Mouse (Mus musculus) frontal cortex, adult 2 months (tissue): ENCODE measurements around the gene Tnfrsf1b. TPM values are rescaled to one million over a fixed set of nuclear protein-coding genes. Genes with fewer than 3 reads are reported as not detected.

ENCODE experiments used
- DNase-seq, 2 experiments: peaks; one replicate each; pipeline ENCODE4 v3.0.0; 2022; ENCODE audit warnings: low spot score in 1 of 2; ENCODE audit errors: extremely low spot score in 1 of 2
- polyA plus RNA-seq: library from polyadenylated mRNA; depleted of rRNA; stranded (reverse); fragments of >200 nt; gene quantifications from 2 replicates; pipeline ENCODE4 v1.2.3, GENCODE M21; 2012

Gene Tnfrsf1b
- polyA plus RNA-seq, 1 experiment, result 3.0 TPM

DNA sequence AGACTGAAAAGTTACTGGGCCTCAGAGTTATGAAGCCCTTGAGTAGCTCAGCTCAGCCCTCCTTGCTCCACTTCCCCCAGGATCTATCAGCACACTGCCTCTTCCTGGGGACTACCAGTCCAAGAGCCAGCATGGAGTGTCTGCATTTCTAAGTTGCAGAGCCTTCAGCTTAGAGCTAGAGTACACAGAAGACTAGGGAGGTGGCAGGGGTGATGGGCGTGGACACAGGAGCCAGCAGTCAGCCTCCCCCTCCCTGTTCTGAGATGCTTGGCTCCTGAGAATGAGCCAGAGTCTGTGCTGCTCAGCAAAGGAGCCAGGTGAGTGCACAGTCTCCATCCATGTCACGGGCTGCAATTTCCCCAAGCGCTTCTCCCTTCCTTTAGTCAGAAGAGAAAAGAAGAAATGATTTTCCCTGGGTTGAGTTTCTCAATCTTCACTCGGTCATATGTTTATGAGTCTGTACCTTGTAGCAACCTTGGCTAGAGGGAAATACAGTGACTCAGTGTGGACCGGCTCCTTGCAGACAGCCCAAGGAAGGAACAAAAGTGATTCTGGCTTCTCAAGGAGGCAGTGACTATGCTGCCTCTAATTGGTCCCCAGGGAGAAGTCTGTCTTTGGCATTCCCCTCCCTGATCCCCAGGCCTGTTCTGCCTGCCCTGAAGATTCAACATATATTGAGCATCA is 11.2 kb upstream of the Tnfrsf1b start:
- no peak for DNase-seq

DNA sequence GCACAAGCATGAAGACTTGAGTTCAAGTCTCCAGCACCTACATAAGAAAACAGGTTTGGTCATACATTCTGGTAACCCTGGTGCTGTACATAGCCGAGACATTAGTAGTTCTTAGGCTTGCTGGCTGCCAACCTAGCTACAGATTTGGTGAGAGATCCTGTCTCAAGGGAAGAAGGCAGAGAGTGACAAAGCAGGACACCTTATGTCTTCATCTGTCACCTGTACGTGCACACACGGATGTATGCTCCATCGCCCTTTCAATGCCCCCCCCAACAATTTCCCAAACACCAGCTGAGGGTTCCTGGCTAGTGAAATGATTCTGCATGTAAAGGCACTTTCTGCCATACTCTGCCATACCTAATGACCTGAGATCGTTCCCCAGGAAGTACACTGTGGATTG is 9.5 kb upstream of the Tnfrsf1b start:
- no peak for DNase-seq

DNA sequence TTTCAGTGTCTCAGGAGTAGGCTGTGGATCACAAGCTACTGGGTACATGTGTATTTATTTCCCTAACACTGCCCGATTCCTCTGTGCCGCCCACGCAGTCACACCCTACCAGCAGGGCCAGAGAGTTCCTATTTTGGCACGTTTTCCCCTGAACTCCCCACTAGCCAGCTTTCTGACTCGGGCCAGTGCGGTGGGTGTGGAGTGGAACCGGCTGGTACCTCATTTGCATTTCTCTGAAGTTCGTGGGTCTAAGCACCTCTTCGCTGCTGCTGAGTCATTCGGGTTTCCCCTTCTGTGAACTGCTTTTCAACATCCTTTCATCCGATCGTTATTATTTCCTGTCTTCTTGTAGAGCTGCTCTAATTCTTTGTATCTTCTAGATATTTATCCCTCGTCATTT is 7.7 kb upstream of the Tnfrsf1b start:
- DNase-seq, result peak in 1 of 2 experiments; percentile 22

DNA sequence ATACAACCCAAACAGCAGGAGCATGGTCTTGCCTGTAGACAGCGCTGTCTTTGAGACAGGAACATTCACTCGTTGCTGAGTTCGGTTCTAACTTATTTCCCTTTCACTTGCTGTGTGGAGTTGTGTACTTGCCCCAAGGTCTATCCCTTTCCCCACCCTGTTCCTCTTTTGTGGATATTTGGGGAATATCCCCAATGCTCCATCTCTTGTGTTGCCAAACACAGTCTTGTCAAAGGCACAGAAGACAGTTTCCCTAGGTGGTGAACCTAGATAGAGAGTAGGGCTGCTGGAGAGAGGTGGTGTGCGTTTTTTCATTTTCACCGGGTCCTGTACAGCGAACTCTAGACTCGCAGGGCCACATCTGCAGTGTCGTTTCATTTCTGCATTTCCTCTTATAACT is 5.9 kb upstream of the Tnfrsf1b start:
- no peak for DNase-seq

DNA sequence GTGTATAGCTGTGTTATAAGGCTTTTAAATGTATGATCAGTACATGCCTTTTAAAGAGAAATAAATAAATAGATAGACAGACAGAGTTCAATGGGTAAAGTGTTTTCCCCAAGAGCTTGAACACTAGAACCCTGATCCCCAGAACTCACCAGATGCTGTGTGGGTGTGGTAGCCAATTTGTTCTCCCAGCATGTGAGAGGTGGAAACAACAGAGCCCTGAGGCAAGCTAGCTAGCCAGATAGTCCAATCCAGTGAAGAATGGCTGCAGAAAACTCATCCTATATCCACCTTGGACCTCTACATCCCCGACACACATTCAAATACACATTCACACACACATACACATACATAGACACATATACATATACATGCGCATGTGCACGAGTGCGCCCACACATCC is 4.9 kb upstream of the Tnfrsf1b start:
- DNase-seq, result no peak

DNA sequence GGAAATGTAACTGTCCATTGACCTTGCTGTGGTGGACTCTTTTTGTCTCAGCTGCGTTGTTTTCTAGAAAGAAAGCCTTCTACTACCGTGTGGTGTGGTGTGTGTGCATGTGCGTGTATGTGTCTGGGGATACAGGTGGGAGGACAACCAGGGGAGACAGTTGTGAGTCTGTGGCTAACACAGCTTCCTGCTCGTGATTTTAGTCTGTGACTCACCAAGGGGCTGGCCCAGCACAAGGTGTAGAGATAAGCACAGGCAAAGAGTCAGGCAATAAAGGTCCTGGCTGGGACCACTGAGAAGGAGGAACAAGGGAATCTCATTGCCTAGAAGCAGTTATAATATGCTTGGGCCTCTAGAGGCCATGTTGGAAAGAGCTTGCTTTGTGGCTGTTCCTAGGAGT is 3.3 kb upstream of the Tnfrsf1b start:
- DNase-seq, result no peak

DNA sequence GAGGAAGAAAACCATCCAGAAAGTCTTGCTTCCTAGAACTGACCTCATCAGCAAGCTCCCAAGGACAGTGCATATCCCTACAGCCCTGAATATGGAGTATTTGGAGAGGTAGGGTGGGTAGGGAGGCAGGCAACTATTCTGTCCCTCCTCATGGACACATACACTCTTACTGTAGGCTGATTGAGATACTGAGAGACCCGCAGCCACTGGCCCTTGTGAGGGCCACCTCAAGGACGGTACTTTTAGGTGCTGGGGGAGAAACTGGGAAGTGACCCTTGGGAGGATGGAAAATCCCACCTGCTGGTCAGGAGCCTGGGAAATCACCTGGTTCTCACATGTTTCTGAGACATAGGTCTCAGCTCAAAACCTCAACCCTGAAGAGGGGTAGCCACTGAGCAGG is 886 bp upstream of the Tnfrsf1b start:
- DNase-seq, result no peak

DNA sequence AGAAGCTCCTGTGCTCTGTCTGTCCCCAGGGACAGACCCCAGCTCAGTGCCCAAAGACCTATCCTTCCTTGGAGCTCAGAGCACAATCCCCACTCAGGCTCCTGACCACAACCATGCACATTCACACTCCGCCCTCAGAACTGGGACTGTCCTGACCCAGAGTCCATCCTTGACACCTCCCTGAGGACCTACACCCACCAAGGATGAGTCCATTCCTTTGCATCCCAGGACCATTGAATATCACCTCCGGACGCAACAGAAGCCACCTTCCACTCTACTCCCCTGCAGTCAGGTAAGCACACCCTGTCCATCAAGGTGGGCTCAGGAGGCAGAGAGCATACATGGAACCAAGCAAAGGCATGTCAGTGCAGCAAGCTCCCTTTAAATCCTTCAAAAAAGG is 1.1 kb downstream of the Tnfrsf1b start:
- no peak for DNase-seq

DNA sequence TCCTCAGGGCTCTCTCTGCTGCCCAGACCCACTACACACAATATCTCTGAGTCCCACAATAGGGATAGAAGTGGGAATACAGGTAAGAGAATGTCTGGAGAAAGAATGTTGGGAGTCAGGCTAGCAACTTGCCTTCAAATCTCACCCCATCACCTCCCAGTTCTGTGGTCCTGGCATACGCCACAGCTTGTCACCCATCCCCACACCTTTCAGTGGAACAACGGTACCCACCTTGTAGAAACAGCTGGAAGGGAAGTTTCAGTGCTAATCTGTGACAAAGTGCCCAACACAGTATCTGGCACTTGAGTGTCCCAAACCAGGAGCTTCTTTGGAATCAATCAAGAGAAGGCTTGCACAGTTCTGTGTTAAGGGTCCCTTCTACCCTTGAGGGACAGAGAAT is 2.0 kb downstream of the Tnfrsf1b start:
- no peak for DNase-seq

DNA sequence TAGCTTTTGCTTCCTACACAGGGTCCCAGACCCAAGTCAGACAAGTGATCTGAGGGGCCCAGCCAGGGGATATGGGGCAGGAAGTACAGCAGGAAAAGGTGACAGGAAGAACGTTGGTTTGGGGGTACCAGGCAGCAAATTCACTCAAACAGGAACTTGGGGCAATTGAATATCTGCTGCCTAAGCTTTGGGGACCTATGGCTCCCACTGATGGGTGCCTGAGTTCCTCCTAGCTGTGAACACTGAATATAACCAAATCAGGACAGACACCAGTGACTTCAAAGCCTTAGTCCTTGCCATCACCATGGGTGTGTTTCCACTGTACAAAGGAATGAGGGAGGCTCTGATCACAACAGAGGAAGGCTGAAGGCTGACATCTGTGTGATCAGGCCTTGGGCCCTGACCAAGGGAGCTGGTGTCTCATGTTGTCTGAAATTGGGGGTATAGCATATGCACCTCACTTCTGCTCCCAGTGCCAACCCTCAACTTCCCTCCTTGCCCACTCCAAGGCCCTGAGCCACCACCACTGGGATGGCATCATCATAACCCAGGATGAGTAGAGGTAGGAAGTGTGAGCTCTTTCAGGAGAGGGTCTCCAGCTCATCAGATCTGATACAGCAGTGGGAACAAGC is 3.8 kb downstream of the Tnfrsf1b start:
- DNase-seq, result no peak

DNA sequence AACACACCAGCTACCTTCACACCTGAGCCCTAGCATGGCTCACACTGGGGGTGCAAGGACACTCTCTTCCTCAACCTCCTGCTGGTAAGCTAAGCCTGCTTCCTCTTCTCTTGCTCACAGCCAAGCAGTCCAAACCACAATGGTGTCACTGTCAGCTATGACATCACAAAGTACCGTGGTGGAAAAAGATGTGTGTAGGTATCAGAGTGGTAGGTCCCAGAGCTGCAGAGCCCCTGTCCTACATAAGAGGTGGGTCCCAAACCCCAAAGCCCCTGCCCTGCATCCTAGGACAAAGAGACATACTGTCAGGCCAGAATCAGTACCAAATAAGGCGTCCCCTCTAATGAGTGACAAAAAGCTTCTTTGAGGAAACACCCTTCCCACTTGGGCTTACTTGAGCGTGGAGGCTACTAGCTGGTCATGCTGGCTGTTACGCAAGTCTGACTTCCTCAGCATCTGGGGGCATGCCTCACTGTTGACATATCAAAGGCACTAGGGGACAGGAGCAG is 5.9 kb downstream of the Tnfrsf1b start:
- no peak for DNase-seq

DNA sequence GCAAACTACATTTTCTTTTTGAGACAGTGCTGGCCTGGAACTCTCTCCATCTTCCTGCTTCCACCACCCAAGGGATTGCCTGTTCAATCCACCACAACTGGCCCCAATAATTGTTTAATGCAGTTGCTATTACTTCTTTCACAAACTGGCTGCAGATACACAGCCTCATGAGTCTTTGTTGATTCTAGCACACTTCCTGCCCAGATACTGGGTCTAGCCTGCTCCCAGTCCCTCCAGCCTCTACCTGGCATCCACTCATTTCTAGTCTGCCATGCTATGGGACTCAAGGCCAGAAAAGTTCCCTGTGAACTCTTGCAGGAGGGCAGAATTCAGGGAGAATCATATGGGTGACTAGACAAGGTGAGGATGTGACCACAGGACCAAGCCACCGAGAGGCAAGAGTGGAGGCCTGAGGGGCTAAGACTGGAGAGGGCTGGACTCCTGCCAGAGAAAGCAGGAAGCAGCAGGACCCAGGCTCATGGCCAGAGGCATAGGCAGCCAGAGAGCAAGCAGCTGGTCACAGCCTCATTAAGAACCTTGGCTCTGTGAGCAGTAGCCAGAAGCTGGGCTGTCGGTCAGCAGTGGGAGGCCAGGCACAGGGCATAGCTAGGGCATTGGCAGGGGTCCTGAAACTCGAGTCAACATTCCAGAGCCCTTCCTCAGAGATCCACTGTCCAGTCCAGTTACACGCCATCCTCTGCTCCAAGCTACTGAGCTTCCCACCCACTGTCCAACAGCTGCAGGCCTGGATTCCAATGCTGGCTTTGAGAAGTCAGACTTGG is 7.4 kb downstream of the Tnfrsf1b start:
- DNase-seq, result peak in 1 of 2 experiments; percentile 36

DNA sequence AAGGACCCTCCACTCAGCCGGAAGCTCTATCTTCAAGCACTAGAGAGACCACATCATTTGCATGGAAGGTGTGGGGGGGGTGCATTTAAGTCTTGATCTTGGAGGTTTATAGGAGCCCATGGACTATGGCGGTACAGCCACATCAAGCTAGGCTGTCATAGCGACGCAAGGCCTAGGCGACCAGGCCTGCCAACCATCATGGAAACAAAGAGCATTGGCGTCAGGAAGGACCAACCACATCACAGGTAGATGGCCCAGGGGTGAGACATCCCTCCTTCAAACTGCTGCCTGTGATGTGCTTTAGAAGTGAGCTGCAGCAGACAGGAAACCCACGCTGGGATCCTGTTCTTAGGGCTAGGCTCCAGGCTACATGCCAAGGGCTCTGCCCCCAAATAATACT is 10.6 kb downstream of the Tnfrsf1b start:
- DNase-seq, result no peak

DNA sequence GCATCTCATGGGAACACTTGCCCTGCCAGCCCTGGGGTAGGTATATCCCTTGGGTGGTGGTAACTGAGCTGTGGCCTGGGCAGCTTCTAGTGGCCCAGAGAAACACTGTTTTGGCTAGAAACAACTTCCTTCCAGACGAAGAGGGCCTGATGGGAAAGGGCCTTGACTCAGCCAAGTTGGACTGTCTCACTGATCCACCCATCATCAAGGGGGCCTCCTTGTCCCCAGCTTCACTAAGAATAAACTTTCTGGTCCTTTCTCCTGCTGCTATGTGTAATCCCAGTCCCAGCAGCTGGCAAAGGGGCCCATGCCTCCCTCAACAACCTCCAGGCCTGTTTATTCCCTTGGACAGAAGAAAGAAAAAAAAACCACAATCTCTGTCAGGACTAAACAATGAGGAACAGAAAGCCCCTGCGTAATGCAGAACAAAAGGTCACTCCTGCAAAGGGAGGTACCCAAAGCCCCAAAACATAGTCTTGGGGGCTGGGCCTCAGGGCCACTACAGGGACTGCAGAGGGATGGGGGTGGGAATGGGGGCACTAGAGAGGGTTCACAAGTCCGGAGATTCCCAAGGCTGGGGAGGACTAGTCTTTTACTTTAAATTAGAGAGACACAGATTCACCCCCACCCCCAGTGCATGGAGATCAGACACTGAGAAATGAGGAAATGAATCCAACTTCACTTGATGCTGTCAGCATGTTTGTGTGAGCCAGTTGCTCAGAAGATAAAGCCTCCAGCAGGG is 13.0 kb downstream of the Tnfrsf1b start:
- DNase-seq, result no peak

DNA sequence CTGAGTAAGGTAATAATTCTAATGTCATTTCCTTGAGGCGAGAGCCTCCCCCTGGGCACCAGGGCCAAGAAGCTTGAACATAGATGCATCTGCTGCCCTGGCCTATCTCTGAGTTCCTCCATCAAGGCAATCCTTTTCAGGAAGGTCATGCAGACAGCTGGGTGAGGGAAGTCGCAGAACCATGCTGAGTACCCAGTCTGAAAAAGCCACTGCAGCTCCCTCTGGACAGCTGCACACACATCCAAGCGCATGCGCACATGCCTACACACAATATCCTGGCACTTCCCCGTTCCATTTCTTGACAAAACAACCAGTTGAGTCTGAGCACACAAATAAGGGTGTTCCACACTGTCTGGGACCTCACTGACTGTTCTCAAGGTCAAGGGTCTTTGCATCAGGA is 14.9 kb downstream of the Tnfrsf1b start:
- DNase-seq, result no peak

DNA sequence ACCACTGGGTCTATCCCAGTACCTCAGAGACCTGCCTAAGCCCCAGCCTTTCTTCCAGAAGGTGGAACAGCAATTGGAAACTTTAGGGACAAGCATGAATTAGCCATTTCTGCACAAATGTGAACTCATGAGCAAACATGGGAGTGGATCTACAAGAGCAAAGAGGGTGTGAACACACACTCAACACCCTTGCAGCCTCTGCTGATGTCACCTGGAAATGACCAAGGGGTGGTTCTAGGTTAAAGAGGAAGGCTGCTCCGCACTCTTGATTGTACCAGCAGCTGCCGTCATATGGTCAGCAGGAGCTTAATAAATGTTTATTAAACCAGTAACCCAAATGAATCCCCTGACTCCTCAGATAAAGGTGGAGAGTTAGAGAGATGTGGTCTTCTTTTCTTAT is 16.0 kb downstream of the Tnfrsf1b start:
- DNase-seq, result no peak

DNA sequence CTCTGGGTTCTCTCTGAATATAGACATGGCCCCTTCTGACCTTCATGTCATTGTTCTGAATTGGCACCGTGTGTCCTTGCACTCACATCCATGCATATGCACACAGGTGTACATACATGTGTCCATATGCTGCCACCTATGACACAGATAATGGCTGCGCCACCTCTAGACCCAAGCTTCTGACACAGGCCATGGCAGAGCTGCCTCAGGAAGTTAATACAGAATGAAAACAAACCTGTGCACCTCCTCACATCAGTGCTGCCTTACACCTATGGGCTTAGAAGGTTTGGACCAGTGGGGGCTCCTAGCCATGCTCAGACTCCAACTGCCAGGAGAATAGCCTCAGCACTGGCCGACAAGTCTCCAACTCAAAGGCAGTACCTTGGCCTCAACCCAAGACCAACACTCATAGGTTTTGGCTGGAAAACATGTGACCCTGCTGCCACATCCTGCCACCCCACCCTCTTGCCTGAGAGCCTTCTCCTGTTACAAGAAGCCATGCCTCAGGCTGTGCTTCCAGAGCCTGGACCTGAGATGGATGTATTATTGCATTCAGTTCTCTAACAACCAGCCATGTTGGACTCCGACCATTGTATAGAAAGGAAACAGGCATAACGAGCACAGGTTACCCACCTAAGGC is 17.0 kb downstream of the Tnfrsf1b start:
- no peak for DNase-seq

DNA sequence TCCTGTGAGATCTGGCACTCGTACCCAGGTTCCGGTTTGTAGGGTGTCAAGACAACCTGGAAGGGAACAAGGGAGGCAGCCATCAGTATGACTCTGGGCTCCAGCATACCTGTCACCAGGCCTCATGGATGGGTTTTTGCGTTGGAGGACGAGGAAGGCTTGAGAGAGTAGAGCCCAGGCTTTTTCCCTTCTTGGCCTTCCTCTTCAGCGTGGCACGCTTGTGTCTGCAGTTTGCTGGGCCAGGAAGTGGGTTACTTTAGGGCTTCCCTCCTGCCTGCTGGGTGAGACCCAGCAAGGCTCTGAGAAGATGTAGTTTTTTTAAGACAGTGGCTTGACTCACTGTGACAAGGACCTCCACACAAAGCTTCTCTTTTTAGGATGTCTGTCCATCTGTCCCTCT is 17.6 kb downstream of the Tnfrsf1b start:
- DNase-seq, result no peak

DNA sequence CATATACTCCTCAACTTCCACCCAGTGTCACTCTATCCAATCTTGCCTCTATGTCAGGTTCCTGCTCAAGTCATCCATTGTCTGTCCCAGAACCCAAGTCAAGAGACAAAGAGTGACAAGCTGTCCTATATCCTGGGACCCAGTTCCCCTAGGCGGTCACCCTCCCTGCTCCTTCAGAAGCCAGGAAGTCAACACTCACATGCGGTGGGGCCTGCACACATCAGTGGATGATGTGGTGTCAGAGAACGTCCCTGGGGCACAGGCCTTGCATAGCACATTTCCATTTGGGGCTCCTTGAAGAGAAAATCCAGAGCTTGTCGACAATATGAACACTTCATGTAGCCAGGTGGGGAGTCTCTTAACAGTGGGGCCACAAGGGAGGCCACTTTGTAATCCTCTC is 22.1 kb downstream of the Tnfrsf1b start:
- no peak for DNase-seq

DNA sequence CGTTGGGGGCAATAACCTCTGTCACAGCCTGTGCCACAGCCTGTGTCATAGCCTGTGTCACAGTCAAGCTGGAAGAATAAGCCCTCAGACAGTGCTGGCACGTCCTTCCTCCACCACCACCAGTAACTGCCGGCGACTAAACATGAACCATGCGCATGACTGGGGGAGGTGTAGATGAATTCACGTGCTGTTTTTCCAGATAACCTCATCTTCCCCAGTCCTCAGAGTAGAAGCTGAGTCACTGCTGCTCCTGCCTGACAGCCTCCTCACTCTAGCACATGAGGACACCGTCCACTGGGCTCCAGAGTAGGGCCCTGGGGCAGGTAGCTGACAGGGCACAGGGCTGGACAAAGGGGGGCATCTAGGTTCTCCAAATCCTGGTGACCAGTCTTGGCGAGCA is 24.6 kb downstream of the Tnfrsf1b start:
- no peak for DNase-seq

DNA sequence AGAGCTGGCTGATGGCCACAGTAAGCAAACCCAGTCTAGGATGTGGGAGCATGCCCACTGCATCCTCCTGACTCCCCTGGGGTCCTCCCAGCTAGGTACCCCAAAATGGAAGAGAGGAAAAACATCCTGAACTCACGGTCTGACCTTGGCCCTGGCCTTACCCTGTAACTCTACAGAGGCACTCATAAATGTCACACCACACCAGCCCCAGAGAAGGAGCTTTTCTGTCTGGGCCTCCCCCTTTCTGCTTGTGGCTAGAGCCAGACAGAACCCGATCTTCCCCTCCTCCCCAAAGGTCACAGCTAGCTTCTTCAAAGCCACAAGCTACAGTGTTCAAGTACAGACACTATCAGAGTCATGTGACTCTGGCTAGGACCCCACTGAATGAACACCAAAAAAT is 25.3 kb downstream of the Tnfrsf1b start:
- no peak for DNase-seq
